Comparison of ENCODE assay signal across 10 mouse cellular contexts in the genomic region with DNA sequence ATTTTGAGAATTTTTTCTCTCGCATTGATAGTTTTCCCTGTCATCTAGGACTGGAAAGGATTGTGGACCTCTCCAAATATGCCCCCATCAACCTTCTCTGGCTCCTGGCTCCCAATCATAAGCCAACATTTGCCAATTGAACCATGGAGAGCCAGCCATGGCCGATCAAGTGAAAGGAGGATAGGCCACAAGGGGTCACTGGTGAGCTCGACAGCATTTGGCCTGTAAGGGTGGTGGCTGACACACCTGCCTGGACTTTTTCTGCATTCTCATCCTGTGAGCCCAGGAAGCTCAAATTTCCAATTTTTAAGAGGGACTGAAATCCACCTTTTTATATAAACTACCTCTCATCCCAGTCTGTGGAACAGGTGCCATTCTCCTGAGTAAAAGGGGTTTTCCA. TPM values are rescaled to one million over a fixed set of nuclear protein-coding genes. Genes with fewer than 3 reads are reported as not detected.
A peak's percentile ranks its signal among the peaks of the same experiment; 100 is the strongest.
DNase-seq lines count a peak whose midpoint lies in the region; ATAC-seq and TF ChIP-seq lines count a peak whose summit lies in the region.
"Had no signal": no experiment of that assay in that cellular context is flagged by ENCODE, and none has a peak within 500 bp of the region (broad histone marks: within the 10 kb centered on the region; RNA-seq: fewer than 3 reads in every experiment).

No protein-coding gene starts in this region.

- H3K36me3 ChIP-seq in forebrain, embryonic 11.5 days (ENCODE audit: control insufficient read depth, insufficient read depth, low read length), result no peaks in the 10 kb centered on the region
- no peaks in the 10 kb centered on the region for H3K36me3 ChIP-seq in forebrain, embryonic 16.5 days (ENCODE audit: control insufficient read depth, insufficient read depth)
- no peaks in the 10 kb centered on the region for H3K36me3 ChIP-seq in lung, postnatal 0 days (ENCODE audit: insufficient read depth, low read length)
- H3K36me3 ChIP-seq in neural tube, embryonic 11.5 days (ENCODE audit: control insufficient read depth, insufficient read depth, low read length), result no peaks in the 10 kb centered on the region
- H3K36me3 ChIP-seq: liver, embryonic 13.5 days had no signal

- H3K27me3 ChIP-seq in forebrain, embryonic 11.5 days (ENCODE audit: control insufficient read depth, insufficient read depth, low read length), result no peaks in the 10 kb centered on the region
- no peaks in the 10 kb centered on the region; the same call in 1 of the 2 replicates for H3K27me3 ChIP-seq in forebrain, embryonic 16.5 days (replicated peaks; ENCODE audit: control insufficient read depth, insufficient read depth, low read length)
- H3K27me3 ChIP-seq in lung, postnatal 0 days (replicated peaks; ENCODE audit: insufficient read depth, low read length), result no peaks in the 10 kb centered on the region
- no peaks in the 10 kb centered on the region for H3K27me3 ChIP-seq in neural tube, embryonic 11.5 days (ENCODE audit: control insufficient read depth, insufficient read depth, low read length)
- H3K27me3 ChIP-seq: liver, embryonic 13.5 days had no signal

- H3K4me3 ChIP-seq in forebrain, embryonic 11.5 days (ENCODE audit: low read depth, low read length), result no peak overlapping the region
- H3K4me3 ChIP-seq in forebrain, embryonic 16.5 days (replicated peaks; ENCODE audit: low read length), result no peak overlapping the region
- H3K4me3 ChIP-seq in lung, postnatal 0 days (ENCODE audit: low read depth, low read length), result no peak overlapping the region
- no peak overlapping the region for H3K4me3 ChIP-seq in neural tube, embryonic 11.5 days (ENCODE audit: low read depth, low read length)
- H3K4me3 ChIP-seq: liver, embryonic 13.5 days had no signal

- TF ChIP-seq CTCF in lung, postnatal 0 days (IDR thresholded peaks at IDR 0.05), result peak; percentile 64

- no peak for ATAC-seq in forebrain, embryonic 11.5 days (replicated peaks; ENCODE audit: low FRiP score)
- no peak for ATAC-seq in forebrain, embryonic 16.5 days
- no peak for ATAC-seq in lung, postnatal 0 days
- ATAC-seq in neural tube, embryonic 11.5 days (ENCODE audit: insufficient read depth, low FRiP score, low TSS enrichment), result no peak
- no peak for ATAC-seq in CD4-positive, CD25-positive, alpha-beta regulatory T cell, adult 4 months

- H3K4me1 ChIP-seq in forebrain, embryonic 11.5 days (replicated peaks; ENCODE audit: control insufficient read depth, insufficient read depth, low read length), result no peaks in the 10 kb centered on the region
- H3K4me1 ChIP-seq in forebrain, embryonic 16.5 days (replicated peaks; ENCODE audit: control insufficient read depth, insufficient read depth, low read length), result 0 out of 2 replicates have a peak, but pooled peaks cover 6% of the 10 kb centered on the region
- no peaks in the 10 kb centered on the region for H3K4me1 ChIP-seq in lung, postnatal 0 days (ENCODE audit: insufficient read depth, low read depth, low read length)
- H3K4me1 ChIP-seq in neural tube, embryonic 11.5 days (ENCODE audit: control insufficient read depth, insufficient read depth, low read length), result no peaks in the 10 kb centered on the region
- H3K4me1 ChIP-seq: liver, embryonic 13.5 days had no signal

- TF ChIP-seq EP300 in lung, postnatal 0 days (IDR thresholded peaks at IDR 0.05), result no peak

- no peak overlapping the region for H3K9ac ChIP-seq in forebrain, embryonic 11.5 days (ENCODE audit: low read length)
- H3K9ac ChIP-seq in forebrain, embryonic 16.5 days (replicated peaks; ENCODE audit: low read depth, low read length), result no peak overlapping the region
- H3K9ac ChIP-seq in lung, postnatal 0 days (replicated peaks; ENCODE audit: low read depth), result no peak overlapping the region
- H3K9ac ChIP-seq in neural tube, embryonic 11.5 days (ENCODE audit: low read length), result no peak overlapping the region
- H3K9ac ChIP-seq: liver, embryonic 13.5 days had no signal

- no peaks in the 10 kb centered on the region for H3K9me3 ChIP-seq in forebrain, embryonic 11.5 days (ENCODE audit: control insufficient read depth, low read length)
- H3K9me3 ChIP-seq in forebrain, embryonic 16.5 days (ENCODE audit: control insufficient read depth, low read length), result no peaks in the 10 kb centered on the region
- H3K9me3 ChIP-seq in lung, postnatal 0 days (ENCODE audit: low read length), result no peaks in the 10 kb centered on the region
- no peaks in the 10 kb centered on the region for H3K9me3 ChIP-seq in neural tube, embryonic 11.5 days (ENCODE audit: control insufficient read depth, low read length)
- H3K9me3 ChIP-seq: liver, embryonic 13.5 days had no signal

- no peak overlapping the region for H3K27ac ChIP-seq in forebrain, embryonic 11.5 days (ENCODE audit: low read depth, low read length)
- H3K27ac ChIP-seq in forebrain, embryonic 16.5 days (ENCODE audit: low read length), result no peak overlapping the region
- no peak overlapping the region for H3K27ac ChIP-seq in lung, postnatal 0 days (ENCODE audit: low read length)
- H3K27ac ChIP-seq in neural tube, embryonic 11.5 days (ENCODE audit: low read depth, low read length), result no peak overlapping the region
- H3K27ac ChIP-seq: liver, embryonic 13.5 days had no signal

- intact Hi-C loops in left cerebral cortex, postnatal 10 days (cut with DNase I), result no loop called here

- DNase-seq in forebrain, embryonic 11.5 days (ENCODE audit: low spot score), result peak; percentile 72
- DNase-seq in lung, postnatal 0 days (ENCODE audit: low spot score), result no peak
- no peak for DNase-seq in lung, postnatal 4 days
- peak; percentile 67 for DNase-seq in embryo, embryonic 10 days (ENCODE audit: low spot score)
- DNase-seq in neural tube, embryonic 11.5 days (ENCODE audit: low spot score), result peak; percentile 39
- DNase-seq in left cerebral cortex, postnatal 10 days (ENCODE audit: extremely low spot score in 1 of 2, low spot score in 2 of 2), result no peak
- DNase-seq: liver, embryonic 13.5 days had no signal

- 43% methylated on average over 3 of the region's 3 CpGs for WGBS in forebrain, embryonic 11.5 days
- 46% methylated on average over 3 of the region's 3 CpGs for WGBS in forebrain, embryonic 16.5 days
- 40% methylated on average over 3 of the region's 3 CpGs for WGBS in lung, postnatal 0 days
- WGBS in neural tube, embryonic 11.5 days, result 45% methylated on average over 3 of the region's 3 CpGs

- H3K4me2 ChIP-seq in forebrain, embryonic 11.5 days (ENCODE audit: low read depth, low read length, severe bottlenecking), result no peak overlapping the region
- no peak overlapping the region for H3K4me2 ChIP-seq in forebrain, embryonic 16.5 days (ENCODE audit: low read length)
- H3K4me2 ChIP-seq in lung, postnatal 0 days (replicated peaks; ENCODE audit: low read depth, low read length), result no peak overlapping the region
- no peak overlapping the region for H3K4me2 ChIP-seq in neural tube, embryonic 11.5 days (ENCODE audit: low read depth)
- H3K4me2 ChIP-seq: liver, embryonic 13.5 days had no signal

RNA-seq across cellular contexts. Expression of a gene that starts 50.0 kb away (rescaled TPM):
- 6.8 and 7.8 TPM in 2 replicates for polyA plus RNA-seq in forebrain, embryonic 11.5 days (2014; fragmentation: Nextera tagmentation; extraction: Ambion mirVana)
- polyA plus RNA-seq in forebrain, embryonic 16.5 days (2015; fragmentation: Nextera tagmentation; extraction: Ambion mirVana), result 4.0 and 7.4 TPM in 2 replicates
- 19.7 and 23.4 TPM in 2 replicates for polyA plus RNA-seq in lung, postnatal 0 days (2015; fragmentation: Nextera tagmentation; extraction: Ambion mirVana)
- 4.4 and 5.1 TPM in 2 replicates for polyA plus RNA-seq in neural tube, embryonic 11.5 days (2014; fragmentation: Nextera tagmentation; extraction: Ambion mirVana)
- total RNA-seq in left cerebral cortex, postnatal 10 days (2021), result 10 to 100 TPM; 17.3 to 19.3 TPM
- not detected for polyA plus RNA-seq in CD4-positive, CD25-positive, alpha-beta regulatory T cell, adult 4 months (2017; shearing (Covaris generic))
- polyA plus RNA-seq: spleen, adult 2 months had no signal

Comparison
In these comparisons a context has a peak if more than half of its experiments do, and no peak if none do; other contexts are left out.
1. DNase-seq: peak in forebrain, embryonic 11.5 days (single experiment), embryo, embryonic 10 days (single experiment) and neural tube, embryonic 11.5 days (single experiment); none in lung, postnatal 0 days (single experiment), lung, postnatal 4 days (0 of 2) and left cerebral cortex, postnatal 10 days (0 of 2).